Mouse (Mus musculus) limb, embryonic 12.5 days (tissue): Measurements from ENCODE around the gene Enox1. TPM values are rescaled to one million over a fixed set of nuclear protein-coding genes. Genes with fewer than 3 reads are reported as not detected.

ENCODE experiments used
- ATAC-seq: fragments of 200-750 bp; cut with Nextera tagmentation; 2 replicates; pipeline ENCODE4 v1.8.0; 2017; ENCODE audit warnings: low read depth, moderate TSS enrichment; ENCODE audit not compliant: insufficient number of reproducible peaks, insufficient read depth, low FRiP score, low TSS enrichment
- H3K27ac ChIP-seq: fragments of 300-500 bp; sonication (generic); 2 replicates; pipeline ENCODE4 v1.5.1; 2016; ENCODE audit warnings: mild to moderate bottlenecking, moderate library complexity
- H3K27me3 ChIP-seq: fragments of 300-500 bp; sonication (generic); 2 replicates; pipeline ENCODE4 v1.6.1; 2016; ENCODE audit warnings: mild to moderate bottlenecking, moderate library complexity
- H3K36me3 ChIP-seq: fragments of 300-500 bp; sonication (generic); 2 replicates; pipeline ENCODE4 v1.6.1; 2016; ENCODE audit warnings: mild to moderate bottlenecking, moderate library complexity
- H3K4me1 ChIP-seq: fragments of 300-500 bp; sonication (generic); replicated peaks from 2 replicates; pipeline ENCODE4 v1.6.1; 2016
- H3K4me2 ChIP-seq: fragments of 300-500 bp; sonication (generic); 2 replicates; pipeline ENCODE4 v1.6.1; 2016; ENCODE audit warnings: mild to moderate bottlenecking, moderate library complexity
- H3K4me3 ChIP-seq: fragments of 300-500 bp; sonication (generic); replicated peaks from 2 replicates; pipeline ENCODE4 v1.5.1; 2016; ENCODE audit warnings: mild to moderate bottlenecking
- H3K9ac ChIP-seq: fragments of 300-500 bp; sonication (generic); replicated peaks from 2 replicates; pipeline ENCODE4 v1.6.1; 2016; ENCODE audit warnings: mild to moderate bottlenecking, moderate library complexity
- H3K9me3 ChIP-seq: fragments of 300-500 bp; sonication (generic); 2 replicates; pipeline ENCODE4 v1.6.1; 2016; ENCODE audit warnings: mild to moderate bottlenecking, moderate library complexity
- WGBS: fragments of 180-500 bp; shearing (Covaris S2); methylation state at CpG from one replicate; pipeline ENCODE4 v1.1.7; 2016; 5-methylcytosine and 5-hydroxymethylcytosine counted together
- polyA plus RNA-seq: library from polyadenylated mRNA; unstranded; fragments of >200 nt; fragmentation: Nextera tagmentation; extraction: Ambion mirVana; gene quantifications from 2 replicates; pipeline ENCODE4 v1.2.1, GENCODE M21; 2016

The Enox1 gene
- polyA plus RNA-seq, 1 experiment from 2014 or later = 12.9 TPM

GRCm38 (mm10) chr14:77324348-77324747, 167.8 kb downstream of the Enox1 start:
- Histone ChIP-seq H3K36me3 (no peaks in the 10 kb centered on the region), H3K4me3 (no peak overlapping the region), H3K4me2 (no peak overlapping the region), H3K4me1 (no peaks in the 10 kb centered on the region), H3K9ac (no peak overlapping the region), H3K27ac (no peak overlapping the region), H3K27me3 (no peaks in the 10 kb centered on the region), H3K9me3 (no peaks in the 10 kb centered on the region)
- ATAC-seq = no peak
- WGBS = 88% methylated on average over 2 of the region's 2 CpGs

- Histone ChIP-seq H3K9me3 (no peaks in the 10 kb centered on the region), H3K27ac (no peak overlapping the region), H3K9ac (no peak overlapping the region), H3K36me3 (no peaks in the 10 kb centered on the region), H3K27me3 (no peaks in the 10 kb centered on the region), H3K4me2 (no peak overlapping the region), H3K4me3 (no peak overlapping the region), H3K4me1 (no peaks in the 10 kb centered on the region)
- ATAC-seq = no peak
- 80% methylated on average over 3 of the region's 3 CpGs for WGBS
Measured at GRCm38 (mm10) chr14:77327693-77328092, 171.1 kb downstream of the Enox1 start.

- H3K4me2 ChIP-seq = no peak overlapping the region
- H3K4me3 ChIP-seq = no peak overlapping the region
- H3K9ac ChIP-seq = no peak overlapping the region
- H3K27ac ChIP-seq = no peak overlapping the region
- H3K9me3 ChIP-seq = no peaks in the 10 kb centered on the region
- ATAC-seq = no peak
- no peaks in the 10 kb centered on the region for H3K4me1 ChIP-seq
- H3K27me3 ChIP-seq = no peaks in the 10 kb centered on the region
- no peaks in the 10 kb centered on the region for H3K36me3 ChIP-seq
Measured at GRCm38 (mm10) chr14:77329791-77330190, 173.2 kb downstream of the Enox1 start.

GRCm38 (mm10) chr14:77343662-77344340, 187.2 kb downstream of the Enox1 start:
- no peak overlapping the region for H3K9ac ChIP-seq
- no peaks in the 10 kb centered on the region for H3K27me3 ChIP-seq
- ATAC-seq = no peak
- WGBS = 79% methylated on average over 11 of the region's 11 CpGs
- H3K36me3 ChIP-seq = no peaks in the 10 kb centered on the region
- H3K4me1 ChIP-seq = no peaks in the 10 kb centered on the region
- no peak overlapping the region for H3K4me2 ChIP-seq
- H3K4me3 ChIP-seq = no peak overlapping the region
- H3K9me3 ChIP-seq = no peaks in the 10 kb centered on the region
- H3K27ac ChIP-seq = no peak overlapping the region

- no peak for ATAC-seq
- no peak overlapping the region for H3K9ac ChIP-seq
- no peaks in the 10 kb centered on the region for H3K36me3 ChIP-seq
- H3K9me3 ChIP-seq = no peaks in the 10 kb centered on the region
- H3K4me3 ChIP-seq = no peak overlapping the region
- no peak overlapping the region for H3K27ac ChIP-seq
- 89% methylated on average over 3 of the region's 3 CpGs for WGBS
- H3K27me3 ChIP-seq = no peaks in the 10 kb centered on the region
- peaks cover 4% of the 10 kb centered on the region for H3K4me1 ChIP-seq
- no peak overlapping the region for H3K4me2 ChIP-seq
Measured at GRCm38 (mm10) chr14:77346296-77346695, 189.7 kb downstream of the Enox1 start.

GRCm38 (mm10) chr14:77351803-77352352, 195.3 kb downstream of the Enox1 start:
- Histone ChIP-seq H3K4me2 (no peak overlapping the region), H3K9ac (no peak overlapping the region), H3K4me3 (no peak overlapping the region), H3K36me3 (no peaks in the 10 kb centered on the region), H3K4me1 (peaks cover 4% of the 10 kb centered on the region), H3K27ac (no peak overlapping the region), H3K9me3 (no peaks in the 10 kb centered on the region), H3K27me3 (no peaks in the 10 kb centered on the region)
- ATAC-seq = no peak
- WGBS = 96% methylated on average over 2 of the region's 2 CpGs

GRCm38 (mm10) chr14:77362662-77363061, 206.1 kb downstream of the Enox1 start:
- H3K9me3 ChIP-seq = no peaks in the 10 kb centered on the region
- H3K36me3 ChIP-seq = no peaks in the 10 kb centered on the region
- ATAC-seq = no peak
- H3K4me2 ChIP-seq = no peak overlapping the region
- H3K27ac ChIP-seq = no peak overlapping the region
- H3K4me1 ChIP-seq = no peaks in the 10 kb centered on the region
- no peak overlapping the region for H3K9ac ChIP-seq
- 80% methylated on average over 4 of the region's 4 CpGs for WGBS
- no peak overlapping the region for H3K4me3 ChIP-seq
- no peaks in the 10 kb centered on the region for H3K27me3 ChIP-seq

GRCm38 (mm10) chr14:77368411-77368810, 211.8 kb downstream of the Enox1 start:
- Histone ChIP-seq H3K27me3 (no peaks in the 10 kb centered on the region), H3K4me1 (0 out of 2 replicates have a peak, but pooled peaks cover 2% of the 10 kb centered on the region), H3K9me3 (no peaks in the 10 kb centered on the region), H3K27ac (no peak overlapping the region), H3K36me3 (no peaks in the 10 kb centered on the region), H3K9ac (no peak overlapping the region), H3K4me2 (no peak overlapping the region), H3K4me3 (no peak overlapping the region)
- ATAC-seq = no peak
- WGBS = 57% methylated on average over 8 of the region's 8 CpGs

- no peak overlapping the region for H3K9ac ChIP-seq
- H3K27me3 ChIP-seq = no peaks in the 10 kb centered on the region
- H3K9me3 ChIP-seq = no peaks in the 10 kb centered on the region
- no peak overlapping the region for H3K4me2 ChIP-seq
- 73% methylated on average over 2 of the region's 2 CpGs for WGBS
- no peaks in the 10 kb centered on the region for H3K36me3 ChIP-seq
- no peak overlapping the region for H3K27ac ChIP-seq
- no peak overlapping the region for H3K4me3 ChIP-seq
- 0 out of 2 replicates have a peak, but pooled peaks cover 2% of the 10 kb centered on the region for H3K4me1 ChIP-seq
- ATAC-seq = no peak
Measured at GRCm38 (mm10) chr14:77369070-77369469, 212.5 kb downstream of the Enox1 start.

- 87% methylated on average over 3 of the region's 3 CpGs for WGBS
- no peaks in the 10 kb centered on the region for H3K9me3 ChIP-seq
- H3K4me2 ChIP-seq = no peak overlapping the region
- no peaks in the 10 kb centered on the region for H3K27me3 ChIP-seq
- no peak overlapping the region for H3K9ac ChIP-seq
- H3K4me3 ChIP-seq = no peak overlapping the region
- ATAC-seq = no peak
- H3K4me1 ChIP-seq = 0 out of 2 replicates have a peak, but pooled peaks cover 2% of the 10 kb centered on the region
- H3K27ac ChIP-seq = no peak overlapping the region
- H3K36me3 ChIP-seq = no peaks in the 10 kb centered on the region
Measured at GRCm38 (mm10) chr14:77370521-77370920, 214.0 kb downstream of the Enox1 start.

- H3K4me3 ChIP-seq = no peak overlapping the region
- no peak overlapping the region for H3K9ac ChIP-seq
- no peak overlapping the region for H3K27ac ChIP-seq
- ATAC-seq = no peak
- H3K4me2 ChIP-seq = no peak overlapping the region
- H3K27me3 ChIP-seq = no peaks in the 10 kb centered on the region; the same call in 1 of the 2 replicates
- no peaks in the 10 kb centered on the region for H3K36me3 ChIP-seq
- H3K4me1 ChIP-seq = peaks cover 8% of the 10 kb centered on the region; the same call in 1 of the 2 replicates
- H3K9me3 ChIP-seq = no peaks in the 10 kb centered on the region
- 59% methylated on average over 5 of the region's 5 CpGs for whole genome bisulfite sequencing
Measured at GRCm38 (mm10) chr14:77371977-77372376, 215.4 kb downstream of the Enox1 start.

- WGBS = 76% methylated on average over 3 of the region's 3 CpGs
- no peak overlapping the region for H3K4me2 ChIP-seq
- H3K36me3 ChIP-seq = no peaks in the 10 kb centered on the region
- H3K4me3 ChIP-seq = no peak overlapping the region
- no peak overlapping the region for H3K9ac ChIP-seq
- H3K9me3 ChIP-seq = no peaks in the 10 kb centered on the region
- no peaks in the 10 kb centered on the region; the same call in 1 of the 2 replicates for H3K27me3 ChIP-seq
- no peak for ATAC-seq
- no peak overlapping the region for H3K27ac ChIP-seq
- peaks cover 15% of the 10 kb centered on the region; the same call in 1 of the 2 replicates for H3K4me1 ChIP-seq
Measured at GRCm38 (mm10) chr14:77373119-77373518, 216.6 kb downstream of the Enox1 start.
